Mouse (Mus musculus) adrenal gland, postnatal 25 days (tissue): Measurements from ENCODE around the gene Slc7a6os. TPM values are rescaled to one million over a fixed set of nuclear protein-coding genes. Genes with fewer than 3 reads are reported as not detected.

ENCODE experiments used
- DNase-seq: peaks from one replicate; pipeline ENCODE4 v3.0.0; 2021; ENCODE audit warnings: mixed read lengths
- total RNA-seq: library from RNA; stranded (reverse); gene quantifications from 2 replicates; pipeline ENCODE4 v1.2.3, GENCODE M21; 2021

The Slc7a6os gene
- total RNA-seq, 1 experiment from 2014 or later, result 30.2 TPM

GRCm38 (mm10) chr8:106177594-106177993 is 33.1 kb downstream of the Slc7a6os start:
- DNase-seq, result no peak

GRCm38 (mm10) chr8:106176891-106177290 is 33.8 kb downstream of the Slc7a6os start:
- no peak for DNase-seq

- DNase-seq, result no peak
Measured at GRCm38 (mm10) chr8:106173566-106173965, 37.2 kb downstream of the Slc7a6os start.

- DNase-seq, result no peak
Measured at GRCm38 (mm10) chr8:106169934-106170480, 40.7 kb downstream of the Slc7a6os start.

- DNase-seq, result peak; percentile 29
Measured at GRCm38 (mm10) chr8:106169017-106169933, 41.5 kb downstream of the Slc7a6os start.

GRCm38 (mm10) chr8:106168356-106169016 is 42.2 kb downstream of the Slc7a6os start, which contains the start of gene Slc7a6:
TSS of gene Slc7a6 (plus strand) at chr8:106168857.
- peak; percentile 91 for DNase-seq

- peak; percentile 65 for DNase-seq
Measured at GRCm38 (mm10) chr8:106165460-106165859, 45.3 kb downstream of the Slc7a6os start.

- no peak for DNase-seq
Measured at GRCm38 (mm10) chr8:106163251-106163650, 47.5 kb downstream of the Slc7a6os start.

GRCm38 (mm10) chr8:106159876-106160275 is 50.9 kb downstream of the Slc7a6os start:
- DNase-seq, result no peak

- no peak for DNase-seq
Measured at GRCm38 (mm10) chr8:106158381-106158780, 52.4 kb downstream of the Slc7a6os start.

GRCm38 (mm10) chr8:106157419-106157818 is 53.3 kb downstream of the Slc7a6os start:
- no peak for DNase-seq

- no peak for DNase-seq
Measured at GRCm38 (mm10) chr8:106152876-106153275, 57.9 kb downstream of the Slc7a6os start.

GRCm38 (mm10) chr8:106151041-106151440 is 59.7 kb downstream of the Slc7a6os start:
- DNase-seq, result no peak

Other genes starting within 250 kb of the Slc7a6os start
- gene Slc12a4, start 244.8 kb downstream of the Slc7a6os start, total RNA-seq, result 40.6 and 43.5 TPM in 2 replicates
- not detected in 2 replicates for gene Dpep3, start 231.5 kb downstream of the Slc7a6os start, total RNA-seq
- 12.5 and 16.8 TPM in 2 replicates for gene Dus2, start 219.6 kb downstream of the Slc7a6os start, total RNA-seq
- not detected in 2 replicates for gene Dpep2nb, start 205.0 kb downstream of the Slc7a6os start, total RNA-seq
- 14.7 and 17.9 TPM in 2 replicates for gene Ddx28, start 199.1 kb downstream of the Slc7a6os start, total RNA-seq
- 54.9 TPM in 2 replicates for gene Nfatc3, start 152.1 kb downstream of the Slc7a6os start, total RNA-seq
- 2.0 and 3.9 TPM in 2 replicates for gene Esrp2, start 74.0 kb downstream of the Slc7a6os start, total RNA-seq
- gene Pla2g15, start 60.5 kb downstream of the Slc7a6os start, total RNA-seq, result 27.6 and 27.7 TPM in 2 replicates
- 25.6 and 29.0 TPM in 2 replicates for gene Slc7a6, start 42.1 kb downstream of the Slc7a6os start, total RNA-seq
- gene Prmt7, start within 50 bp of the Slc7a6os start, total RNA-seq, result 28.4 and 31.1 TPM in 2 replicates
- gene Smpd3, start 127.1 kb upstream of the Slc7a6os start, total RNA-seq, result 6.6 and 8.0 TPM in 2 replicates
- gene Zfp90, start 204.4 kb upstream of the Slc7a6os start, total RNA-seq, result 5.6 and 8.3 TPM in 2 replicates